Mouse (Mus musculus) embryonic facial prominence, embryonic 11.5 days (tissue): ENCODE data around the gene 9130213A22Rik. TPM values are rescaled to one million over a fixed set of nuclear protein-coding genes. Genes with fewer than 3 reads are reported as not detected.

Source experiments
- ATAC-seq: fragments of 200-750 bp; cut with Nextera tagmentation; replicated peaks from 2 replicates; pipeline ENCODE4 v1.8.0; 2017; ENCODE audit warnings: low read depth; ENCODE audit not compliant: insufficient number of reproducible peaks, low FRiP score, low TSS enrichment
- DNase-seq: peaks from one replicate; pipeline ENCODE4 v3.0.0-alpha.2; 2015; ENCODE audit warnings: low spot score
- H3K27ac ChIP-seq: fragments of 300-500 bp; sonication (generic); replicated peaks from 2 replicates; pipeline ENCODE4 v1.5.1; 2014; ENCODE audit warnings: mild to moderate bottlenecking, low read depth, low read length, control low read depth
- H3K27me3 ChIP-seq: fragments of 300-500 bp; sonication (generic); 2 replicates; pipeline ENCODE4 v1.6.1; 2014; ENCODE audit warnings: mild to moderate bottlenecking, low read length, moderate library complexity, mixed read lengths; ENCODE audit not compliant: control insufficient read depth, insufficient read depth
- H3K36me3 ChIP-seq: fragments of 300-500 bp; sonication (generic); replicated peaks from 2 replicates; pipeline ENCODE4 v1.6.1; 2014; ENCODE audit warnings: low read depth, mild to moderate bottlenecking, low read length, moderate library complexity, mixed read lengths; ENCODE audit not compliant: control insufficient read depth, insufficient read depth
- H3K4me1 ChIP-seq: fragments of 300-500 bp; sonication (generic); 2 replicates; pipeline ENCODE4 v1.6.1; 2014; ENCODE audit warnings: low read length, mixed read lengths; ENCODE audit not compliant: control insufficient read depth, insufficient read depth
- H3K4me2 ChIP-seq: fragments of 300-500 bp; sonication (generic); 2 replicates; pipeline ENCODE4 v1.6.1; 2014; ENCODE audit warnings: low read depth, mild to moderate bottlenecking, control low read depth, low read length, moderate library complexity
- H3K4me3 ChIP-seq: fragments of 300-500 bp; sonication (generic); 2 replicates; pipeline ENCODE4 v1.5.1; 2014; ENCODE audit warnings: low read depth, low read length, control low read depth
- H3K9ac ChIP-seq: fragments of 300-500 bp; sonication (generic); replicated peaks from 2 replicates; pipeline ENCODE4 v1.6.1; 2014; ENCODE audit warnings: mild to moderate bottlenecking, control low read depth, low read length
- H3K9me3 ChIP-seq: fragments of 300-500 bp; sonication (generic); replicated peaks from 2 replicates; pipeline ENCODE4 v1.6.1; 2016; ENCODE audit warnings: mild to moderate bottlenecking, low read length, inconsistent platforms, mixed read lengths; ENCODE audit not compliant: control insufficient read depth
- WGBS: fragments of 180-500 bp; shearing (Covaris S2); extraction: QIAGEN DNeasy Blood & Tissue Kit; methylation state at CpG from one replicate; pipeline ENCODE4 v1.1.7; 2014; 5-methylcytosine and 5-hydroxymethylcytosine counted together
- polyA plus RNA-seq: library from polyadenylated mRNA; unstranded; fragments of >200 nt; fragmentation: Nextera tagmentation; extraction: Ambion mirVana; gene quantifications from 2 replicates; pipeline ENCODE4 v1.2.1, GENCODE M21; 2014

The 9130213A22Rik gene
- polyA plus RNA-seq, 1 experiment from 2014 or later, result not detected

DNA sequence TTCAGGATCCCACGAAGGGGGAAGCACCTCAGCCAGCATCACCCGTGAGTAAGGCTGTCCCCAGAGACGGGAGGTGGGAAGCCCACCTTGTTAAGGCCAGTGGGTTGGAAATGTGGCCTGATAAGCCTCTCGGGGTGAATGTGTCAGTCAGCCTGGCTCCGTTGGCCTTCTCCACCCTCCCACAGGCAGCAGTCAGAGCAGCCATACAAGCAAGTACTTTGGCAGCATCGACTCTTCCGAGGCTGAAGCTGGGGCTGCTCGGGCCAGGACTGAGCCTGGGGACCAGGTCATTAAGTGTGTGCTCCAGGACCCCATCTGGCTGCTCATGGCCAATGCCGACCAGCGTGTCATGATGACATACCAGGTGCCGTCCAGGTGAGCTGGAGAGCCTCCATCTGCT is 14.7 kb downstream of the 9130213A22Rik start:
- Histone ChIP-seq H3K27ac (no peak overlapping the region), H3K9me3 (no peaks in the 10 kb centered on the region), H3K36me3 (peaks cover 17% of the 10 kb centered on the region)

GRCm38 (mm10) chr11:69106842-69107241 is 15.5 kb downstream of the 9130213A22Rik start:
- H3K36me3 ChIP-seq, result peaks cover 19% of the 10 kb centered on the region
- no peaks in the 10 kb centered on the region for H3K27me3 ChIP-seq
- no peaks in the 10 kb centered on the region for H3K9me3 ChIP-seq
- H3K4me2 ChIP-seq, result no peak overlapping the region
- DNase-seq, result no peak
- WGBS, result 90% methylated on average over 11 of the region's 11 CpGs
- H3K27ac ChIP-seq, result no peak overlapping the region
- ATAC-seq, result no peak
- no peak overlapping the region for H3K4me3 ChIP-seq
- H3K9ac ChIP-seq, result no peak overlapping the region
- no peaks in the 10 kb centered on the region for H3K4me1 ChIP-seq

More for the DNA sequence above, 14.7 kb downstream of the 9130213A22Rik start:
- no peak overlapping the region for H3K4me2 ChIP-seq
- H3K4me1 ChIP-seq, result no peaks in the 10 kb centered on the region
- 92% methylated on average over 11 of the region's 11 CpGs for WGBS
- no peak for ATAC-seq
- DNase-seq, result no peak
- H3K27me3 ChIP-seq, result no peaks in the 10 kb centered on the region
- H3K9ac ChIP-seq, result no peak overlapping the region
- H3K4me3 ChIP-seq, result no peak overlapping the region

DNA sequence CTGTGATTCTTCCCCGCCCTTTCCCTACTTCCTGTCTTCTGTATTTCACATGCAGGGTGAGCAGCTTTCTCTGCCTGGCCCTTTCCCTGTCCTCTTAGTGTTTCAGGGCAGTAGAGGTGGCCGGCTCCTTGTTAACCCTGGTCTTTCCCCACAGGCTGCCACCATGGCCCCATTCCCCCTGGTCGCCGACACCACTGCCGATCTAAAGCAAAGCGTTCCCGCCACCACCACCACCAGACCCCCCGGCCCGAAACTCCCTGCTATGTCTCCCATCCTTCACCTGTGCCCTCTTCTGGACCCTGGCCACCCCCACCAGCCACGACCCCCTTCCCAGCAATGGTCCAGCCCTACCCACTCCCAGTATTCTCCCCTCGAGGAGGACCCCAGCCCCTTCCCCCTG is 16.1 kb downstream of the 9130213A22Rik start:
- no peak for DNase-seq
- H3K27me3 ChIP-seq, result no peaks in the 10 kb centered on the region
- 89% methylated on average over 11 of the region's 11 CpGs for WGBS
- no peaks in the 10 kb centered on the region for H3K4me1 ChIP-seq
- ATAC-seq, result no peak
- H3K36me3 ChIP-seq, result peaks cover 19% of the 10 kb centered on the region
- no peak overlapping the region for H3K9ac ChIP-seq
- H3K4me2 ChIP-seq, result no peak overlapping the region
- H3K27ac ChIP-seq, result no peak overlapping the region
- H3K9me3 ChIP-seq, result no peaks in the 10 kb centered on the region
- H3K4me3 ChIP-seq, result no peak overlapping the region

DNA sequence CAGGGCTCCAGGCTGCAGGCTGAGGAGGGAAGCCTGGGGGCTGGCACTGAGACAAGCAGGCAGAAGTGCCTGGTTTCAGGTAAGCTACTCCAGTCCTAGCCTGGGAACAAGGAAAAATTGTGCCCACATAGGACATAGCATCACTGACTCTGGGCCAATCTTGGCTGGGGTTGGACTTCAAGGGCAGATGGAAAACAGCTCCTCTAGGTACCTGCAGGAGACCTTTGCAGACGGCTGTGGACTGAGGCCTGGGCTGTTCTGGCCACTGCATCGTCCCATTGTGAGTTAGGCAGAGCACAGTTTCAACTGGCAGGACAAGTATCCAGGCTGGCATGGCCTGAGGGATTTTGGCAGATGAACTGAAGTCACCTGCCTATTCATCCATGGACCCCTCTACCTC is 16.6 kb downstream of the 9130213A22Rik start:
- H3K4me2 ChIP-seq, result no peak overlapping the region
- ATAC-seq, result no peak
- no peaks in the 10 kb centered on the region for H3K4me1 ChIP-seq
- peaks cover 19% of the 10 kb centered on the region for H3K36me3 ChIP-seq
- no peaks in the 10 kb centered on the region for H3K9me3 ChIP-seq
- H3K4me3 ChIP-seq, result no peak overlapping the region
- H3K27ac ChIP-seq, result no peak overlapping the region
- no peak for DNase-seq
- no peak overlapping the region for H3K9ac ChIP-seq
- H3K27me3 ChIP-seq, result no peaks in the 10 kb centered on the region
- WGBS, result 92% methylated on average over 2 of the region's 2 CpGs

DNA sequence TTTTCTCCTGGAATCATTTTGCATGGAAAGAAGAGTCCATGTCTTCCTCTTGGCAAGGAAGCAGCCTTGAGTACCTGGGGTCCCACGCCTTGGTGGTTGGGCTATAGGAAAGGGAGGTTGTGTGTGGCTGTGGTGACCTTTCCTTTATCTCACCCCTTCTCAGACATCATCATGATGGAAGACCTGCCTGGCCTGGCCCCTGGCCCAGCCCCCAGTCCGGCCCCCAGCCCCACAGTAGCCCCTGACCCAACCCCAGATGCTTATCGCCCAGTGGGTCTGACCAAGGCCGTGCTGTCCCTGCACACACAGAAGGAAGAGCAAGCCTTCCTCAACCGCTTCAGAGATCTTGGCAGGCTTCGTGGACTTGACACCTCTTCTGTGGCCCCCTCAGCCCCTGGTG is 17.2 kb downstream of the 9130213A22Rik start:
- H3K9me3 ChIP-seq, result no peaks in the 10 kb centered on the region
- H3K4me1 ChIP-seq, result peaks cover 2% of the 10 kb centered on the region; the same call in 1 of the 2 replicates
- H3K36me3 ChIP-seq, result peaks cover 19% of the 10 kb centered on the region
- ATAC-seq (no peak), DNase-seq (no peak)
- no peak overlapping the region for H3K4me3 ChIP-seq
- no peak overlapping the region for H3K4me2 ChIP-seq
- 89% methylated on average over 6 of the region's 6 CpGs for WGBS
- H3K27ac ChIP-seq, result no peak overlapping the region
- H3K27me3 ChIP-seq, result no peaks in the 10 kb centered on the region
- H3K9ac ChIP-seq, result no peak overlapping the region

DNA sequence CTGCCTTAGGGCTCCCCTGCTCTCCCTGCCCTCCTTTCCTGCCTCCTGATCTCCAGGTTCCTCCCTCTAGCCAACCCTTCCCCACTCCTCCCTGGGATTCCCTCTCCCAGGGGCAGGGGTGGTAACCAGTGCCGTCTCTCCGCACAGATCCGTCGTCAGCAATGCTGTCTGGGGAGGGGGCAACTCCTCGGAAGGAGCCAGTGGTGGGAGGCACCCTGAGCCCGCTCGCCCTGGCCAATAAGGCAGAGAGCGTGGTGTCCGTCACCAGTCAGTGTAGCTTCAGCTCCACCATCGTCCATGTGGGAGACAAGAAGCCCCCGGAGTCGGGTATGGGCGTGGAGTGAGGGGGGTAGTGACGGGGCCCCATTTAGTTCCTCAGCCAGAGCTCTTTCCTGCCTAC is 17.9 kb downstream of the 9130213A22Rik start:
- Histone ChIP-seq H3K36me3 (peaks cover 19% of the 10 kb centered on the region), H3K27ac (no peak overlapping the region), H3K9me3 (no peaks in the 10 kb centered on the region), H3K4me2 (no peak overlapping the region), H3K27me3 (no peaks in the 10 kb centered on the region), H3K4me3 (no peak overlapping the region), H3K9ac (no peak overlapping the region), H3K4me1 (peaks cover 5% of the 10 kb centered on the region; the same call in 1 of the 2 replicates)
- DNase-seq (no peak), ATAC-seq (no peak)
- 93% methylated on average over 14 of the region's 14 CpGs for WGBS

- peaks cover 5% of the 10 kb centered on the region; the same call in 1 of the 2 replicates for H3K4me1 ChIP-seq
- H3K4me3 ChIP-seq, result no peak overlapping the region
- H3K27ac ChIP-seq, result no peak overlapping the region
- H3K9me3 ChIP-seq, result no peaks in the 10 kb centered on the region
- no peaks in the 10 kb centered on the region for H3K27me3 ChIP-seq
- H3K4me2 ChIP-seq, result no peak overlapping the region
- H3K9ac ChIP-seq, result no peak overlapping the region
- no peak for DNase-seq
- no peak for ATAC-seq
- peaks cover 17% of the 10 kb centered on the region for H3K36me3 ChIP-seq
- WGBS, result 94% methylated on average over 15 of the region's 15 CpGs
Measured at GRCm38 (mm10) chr11:69103531-69104435, 18.6 kb downstream of the 9130213A22Rik start.

DNA sequence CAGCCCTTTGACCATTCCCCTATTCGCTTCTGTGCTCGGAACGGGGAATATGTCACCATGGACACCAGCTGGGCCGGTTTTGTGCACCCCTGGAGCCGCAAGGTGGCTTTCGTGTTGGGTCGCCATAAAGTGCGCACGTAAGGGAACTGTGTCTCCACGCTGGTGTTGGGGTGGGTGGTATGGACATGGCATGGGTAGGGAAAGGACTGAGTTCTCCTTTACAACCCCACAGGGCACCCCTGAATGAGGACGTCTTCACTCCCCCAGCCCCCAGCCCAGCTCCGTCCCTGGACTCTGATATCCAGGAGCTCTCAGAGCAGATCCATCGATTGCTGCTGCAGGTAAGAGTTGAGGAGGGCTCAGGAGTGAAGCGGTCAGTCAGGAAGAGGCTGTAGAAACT is 19.3 kb downstream of the 9130213A22Rik start:
- no peak overlapping the region for H3K4me3 ChIP-seq
- H3K9me3 ChIP-seq, result no peaks in the 10 kb centered on the region
- H3K36me3 ChIP-seq, result peaks cover 17% of the 10 kb centered on the region
- no peaks in the 10 kb centered on the region for H3K27me3 ChIP-seq
- ATAC-seq (no peak), DNase-seq (no peak)
- peaks cover 10% of the 10 kb centered on the region for H3K4me1 ChIP-seq
- H3K9ac ChIP-seq, result no peak overlapping the region
- 96% methylated on average over 14 of the region's 14 CpGs for WGBS
- no peak overlapping the region for H3K4me2 ChIP-seq
- no peak overlapping the region for H3K27ac ChIP-seq
